Mouse (Mus musculus) hindbrain, embryonic 12.5 days (tissue): ENCODE data around the gene Gata2. TPM values are rescaled to one million over a fixed set of nuclear protein-coding genes. Genes with fewer than 3 reads are reported as not detected.

Experiments used
- ATAC-seq: fragments of 200-750 bp; cut with Nextera tagmentation; 2 replicates; pipeline ENCODE4 v1.8.0; 2017; ENCODE audit warnings: moderate TSS enrichment; ENCODE audit not compliant: low FRiP score
- H3K27ac ChIP-seq: fragments of 300-500 bp; sonication (generic); 2 replicates; pipeline ENCODE4 v1.5.1; 2016; ENCODE audit warnings: mild to moderate bottlenecking
- H3K27me3 ChIP-seq: fragments of 300-500 bp; sonication (generic); 2 replicates; pipeline ENCODE4 v1.6.1; 2016; ENCODE audit warnings: mild to moderate bottlenecking
- H3K36me3 ChIP-seq: fragments of 300-500 bp; sonication (generic); 2 replicates; pipeline ENCODE4 v1.6.1; 2016; ENCODE audit warnings: mild to moderate bottlenecking
- H3K4me1 ChIP-seq: fragments of 300-500 bp; sonication (generic); 2 replicates; pipeline ENCODE4 v1.6.1; 2016
- H3K4me2 ChIP-seq: fragments of 300-500 bp; sonication (generic); replicated peaks from 2 replicates; pipeline ENCODE4 v1.6.1; 2016; ENCODE audit warnings: mild to moderate bottlenecking
- H3K4me3 ChIP-seq: fragments of 300-500 bp; sonication (generic); 2 replicates; pipeline ENCODE4 v1.5.1; 2016; ENCODE audit warnings: mild to moderate bottlenecking
- H3K9ac ChIP-seq: fragments of 300-500 bp; sonication (generic); 2 replicates; pipeline ENCODE4 v1.6.1; 2016; ENCODE audit warnings: mild to moderate bottlenecking, moderate library complexity
- H3K9me3 ChIP-seq: fragments of 300-500 bp; sonication (generic); replicated peaks from 2 replicates; pipeline ENCODE4 v1.6.1; 2016; ENCODE audit warnings: mild to moderate bottlenecking
- WGBS: fragments of 180-500 bp; shearing (Covaris S2); methylation state at CpG from one replicate; pipeline ENCODE4 v1.1.7; 2016; 5-methylcytosine and 5-hydroxymethylcytosine counted together
- polyA plus RNA-seq: library from polyadenylated mRNA; unstranded; fragments of >200 nt; fragmentation: Nextera tagmentation; extraction: Ambion mirVana; gene quantifications from 2 replicates; pipeline ENCODE4 v1.2.1, GENCODE M21; 2016

Gene Gata2
- polyA plus RNA-seq, 1 experiment from 2014 or later = 43.6 TPM

- no peaks in the 10 kb centered on the region for H3K36me3 ChIP-seq
- H3K4me3 ChIP-seq = no peak overlapping the region
- H3K9ac ChIP-seq = no peak overlapping the region
- WGBS = 70% methylated on average over 4 of the region's 4 CpGs
- no peak overlapping the region for H3K27ac ChIP-seq
- H3K9me3 ChIP-seq = no peaks in the 10 kb centered on the region
- H3K27me3 ChIP-seq = peaks cover 37% of the 10 kb centered on the region
- ATAC-seq = no peak
- no peak overlapping the region for H3K4me2 ChIP-seq
- peaks cover 4% of the 10 kb centered on the region for H3K4me1 ChIP-seq
Measured at GRCm38 (mm10) chr6:88184671-88185070, 9.0 kb upstream of the Gata2 start.

GRCm38 (mm10) chr6:88188148-88188547, 5.5 kb upstream of the Gata2 start:
- peaks cover 72% of the 10 kb centered on the region for H3K27me3 ChIP-seq
- no peak overlapping the region for H3K4me3 ChIP-seq
- no peaks in the 10 kb centered on the region for H3K9me3 ChIP-seq
- peaks cover 19% of the 10 kb centered on the region for H3K4me1 ChIP-seq
- no peak overlapping the region for H3K4me2 ChIP-seq
- no peak overlapping the region for H3K27ac ChIP-seq
- no peak for ATAC-seq
- H3K36me3 ChIP-seq = no peaks in the 10 kb centered on the region
- WGBS = 74% methylated on average over 6 of the region's 6 CpGs
- H3K9ac ChIP-seq = no peak overlapping the region

- under 1% methylated on average over 56 of the region's 56 CpGs for WGBS
- Histone ChIP-seq H3K4me1 (peaks cover 29% of the 10 kb centered on the region), H3K27ac (no peak overlapping the region), H3K4me3 (peak overlapping the region; percentile 37), H3K27me3 (peaks cover 86% of the 10 kb centered on the region), H3K9ac (no peak overlapping the region), H3K36me3 (no peaks in the 10 kb centered on the region), H3K4me2 (peak overlapping the region; percentile 57), H3K9me3 (no peaks in the 10 kb centered on the region)
- peak; percentile 82 for ATAC-seq
Measured at GRCm38 (mm10) chr6:88189312-88190042, 4.2 kb upstream of the Gata2 start.

GRCm38 (mm10) chr6:88190043-88190309, 3.7 kb upstream of the Gata2 start:
- H3K4me1 ChIP-seq = peaks cover 29% of the 10 kb centered on the region
- WGBS = under 1% methylated on average over 13 of the region's 13 CpGs
- H3K4me2 ChIP-seq = peak overlapping the region; percentile 57
- no peaks in the 10 kb centered on the region for H3K9me3 ChIP-seq
- H3K27ac ChIP-seq = peak overlapping the region; percentile 2; the same call in 1 of the 2 replicates
- H3K27me3 ChIP-seq = peaks cover 90% of the 10 kb centered on the region
- H3K36me3 ChIP-seq = no peaks in the 10 kb centered on the region
- ATAC-seq = no peak
- H3K4me3 ChIP-seq = peak overlapping the region; percentile 37
- H3K9ac ChIP-seq = no peak overlapping the region

- ATAC-seq = peak; percentile 15
- peaks cover 95% of the 10 kb centered on the region for H3K27me3 ChIP-seq
- peak overlapping the region; percentile 57 for H3K4me2 ChIP-seq
- no peak overlapping the region for H3K9ac ChIP-seq
- peaks cover 29% of the 10 kb centered on the region for H3K4me1 ChIP-seq
- H3K4me3 ChIP-seq = peak overlapping the region; percentile 37
- WGBS = 2% methylated on average over 49 of the region's 49 CpGs
- peak overlapping the region; percentile 2; the same call in 1 of the 2 replicates for H3K27ac ChIP-seq
- H3K9me3 ChIP-seq = no peaks in the 10 kb centered on the region
- H3K36me3 ChIP-seq = no peaks in the 10 kb centered on the region
Measured at GRCm38 (mm10) chr6:88190310-88191023, 3.2 kb upstream of the Gata2 start.

- Histone ChIP-seq H3K27me3 (peaks cover 97% of the 10 kb centered on the region), H3K4me1 (peaks cover 29% of the 10 kb centered on the region), H3K36me3 (no peaks in the 10 kb centered on the region), H3K4me2 (peak overlapping the region; percentile 57; the same call in 1 of the 2 replicates), H3K27ac (no peak overlapping the region), H3K4me3 (no peak overlapping the region), H3K9ac (no peak overlapping the region), H3K9me3 (no peaks in the 10 kb centered on the region)
- 6% methylated on average over 6 of the region's 6 CpGs for WGBS
- ATAC-seq = 0 out of 2 replicates have a peak, but pooled peaks have one; percentile 5
Measured at GRCm38 (mm10) chr6:88191024-88191365, 2.7 kb upstream of the Gata2 start.

GRCm38 (mm10) chr6:88191411-88192070, 2.1 kb upstream of the Gata2 start:
- Histone ChIP-seq H3K9ac (no peak overlapping the region), H3K27ac (0 out of 2 replicates have a peak overlapping the region, but pooled peaks have one; percentile 52), H3K36me3 (no peaks in the 10 kb centered on the region), H3K4me3 (no peak overlapping the region), H3K4me2 (no peak overlapping the region), H3K4me1 (peaks cover 30% of the 10 kb centered on the region), H3K27me3 (peaks cover 99% of the 10 kb centered on the region), H3K9me3 (no peaks in the 10 kb centered on the region)
- ATAC-seq = no peak
- 15% methylated on average over 4 of the region's 4 CpGs for WGBS

GRCm38 (mm10) chr6:88192756-88193155, 935 bp upstream of the Gata2 start:
- WGBS = 10% methylated on average over 8 of the region's 8 CpGs
- H3K27ac ChIP-seq = no peak overlapping the region
- H3K4me3 ChIP-seq = no peak overlapping the region
- no peaks in the 10 kb centered on the region for H3K36me3 ChIP-seq
- H3K4me1 ChIP-seq = peaks cover 40% of the 10 kb centered on the region
- no peak overlapping the region for H3K4me2 ChIP-seq
- no peak for ATAC-seq
- H3K9me3 ChIP-seq = no peaks in the 10 kb centered on the region
- no peak overlapping the region for H3K9ac ChIP-seq
- H3K27me3 ChIP-seq = peaks cover 99% of the 10 kb centered on the region

- H3K27me3 ChIP-seq = peaks cover 99% of the 10 kb centered on the region
- H3K9ac ChIP-seq = peak overlapping the region; percentile 53
- under 1% methylated on average over 58 of the region's 58 CpGs for WGBS
- H3K36me3 ChIP-seq = no peaks in the 10 kb centered on the region
- H3K9me3 ChIP-seq = no peaks in the 10 kb centered on the region
- H3K4me3 ChIP-seq = peak overlapping the region; percentile 36
- peak overlapping the region; percentile 60 for H3K4me2 ChIP-seq
- peak overlapping the region; percentile 53 for H3K27ac ChIP-seq
- no peak for ATAC-seq
- peaks cover 50% of the 10 kb centered on the region for H3K4me1 ChIP-seq
Measured at GRCm38 (mm10) chr6:88194053-88194977, 624 bp downstream of the Gata2 start.

- no peaks in the 10 kb centered on the region for H3K36me3 ChIP-seq
- H3K9ac ChIP-seq = peak overlapping the region; percentile 53; the same call in 1 of the 2 replicates
- peak overlapping the region; percentile 36 for H3K4me3 ChIP-seq
- no peak for ATAC-seq
- H3K4me1 ChIP-seq = peaks cover 53% of the 10 kb centered on the region
- peaks cover 100% of the 10 kb centered on the region for H3K27me3 ChIP-seq
- H3K4me2 ChIP-seq = peak overlapping the region; percentile 60
- no peak overlapping the region for H3K27ac ChIP-seq
- H3K9me3 ChIP-seq = no peaks in the 10 kb centered on the region
- 1% methylated on average over 7 of the region's 7 CpGs for WGBS
Measured at GRCm38 (mm10) chr6:88194978-88195325, 1.3 kb downstream of the Gata2 start.

GRCm38 (mm10) chr6:88196054-88196732, 2.5 kb downstream of the Gata2 start:
- H3K27me3 ChIP-seq = peaks cover 100% of the 10 kb centered on the region
- peak overlapping the region; percentile 40 for H3K4me3 ChIP-seq
- H3K27ac ChIP-seq = peak overlapping the region; percentile 9; the same call in 1 of the 2 replicates
- H3K4me1 ChIP-seq = peaks cover 46% of the 10 kb centered on the region
- H3K9ac ChIP-seq = peak overlapping the region; percentile 38; the same call in 1 of the 2 replicates
- H3K9me3 ChIP-seq = no peaks in the 10 kb centered on the region
- 2% methylated on average over 33 of the region's 33 CpGs for WGBS
- no peaks in the 10 kb centered on the region for H3K36me3 ChIP-seq
- peak overlapping the region; percentile 60 for H3K4me2 ChIP-seq
- no peak for ATAC-seq
